Comparison of ENCODE assay signal across 7 mouse cellular contexts in genomic region chr7:64286566-64286965, GRCm38 (mm10). TPM values are rescaled to one million over a fixed set of nuclear protein-coding genes. Genes with fewer than 3 reads are reported as not detected.
DNase-seq lines count a peak whose midpoint lies in the region; ATAC-seq and TF ChIP-seq lines count a peak whose summit lies in the region.

No protein-coding gene starts in this region.

- H3K79me2 ChIP-seq in C2C12 (ENCODE audit: control insufficient read depth, insufficient read depth), result peaks cover 48% of the 10 kb centered on the region

- peak overlapping the region; percentile 76; the same call in 1 of the 2 replicates for H3K9ac ChIP-seq in hindbrain, embryonic 15.5 days
- H3K9ac ChIP-seq in liver, embryonic 15.5 days, result no peak overlapping the region

- peaks cover 15% of the 10 kb centered on the region for H3K4me1 ChIP-seq in hindbrain, embryonic 15.5 days (replicated peaks)
- peaks cover 15% of the 10 kb centered on the region for H3K4me1 ChIP-seq in liver, embryonic 15.5 days (replicated peaks)

- intact Hi-C loops in gastrocnemius, postnatal 14 days (cut with DNase I; ENCODE audit: low total_unique reads), result no loop called here

- peak overlapping the region; percentile 69 for H3K4me2 ChIP-seq in hindbrain, embryonic 15.5 days
- peak overlapping the region; percentile 88 for H3K4me2 ChIP-seq in liver, embryonic 15.5 days

- 0 out of 2 replicates have a peak overlapping the region, but pooled peaks have one; percentile 83 for H3K27ac ChIP-seq in hindbrain, embryonic 15.5 days (replicated peaks)
- H3K27ac ChIP-seq in liver, embryonic 15.5 days (replicated peaks), result no peak overlapping the region

- DNase-seq in 3T3-L1 (ENCODE audit: low read depth, low spot score), result peak; percentile 12
- no peak for DNase-seq in frontal cortex, postnatal 10 days (ENCODE audit: low spot score in 2 of 2)
- no peak for DNase-seq in gastrocnemius, postnatal 14 days
- no peak for DNase-seq in cerebellum, adult 8-10 months

- H3K79me3 ChIP-seq in C2C12 (ENCODE audit: low read depth), result peaks cover 22% of the 10 kb centered on the region

- H3K9me3 ChIP-seq in hindbrain, embryonic 15.5 days, result no peaks in the 10 kb centered on the region
- no peaks in the 10 kb centered on the region for H3K9me3 ChIP-seq in liver, embryonic 15.5 days (replicated peaks)

- peak overlapping the region; percentile 26 for H3K4me3 ChIP-seq in C2C12 (ENCODE audit: insufficient read depth, poor library complexity, severe bottlenecking)
- H3K4me3 ChIP-seq in hindbrain, embryonic 15.5 days, result peak overlapping the region; percentile 88
- H3K4me3 ChIP-seq in liver, embryonic 15.5 days (replicated peaks), result no peak overlapping the region

- H3K27me3 ChIP-seq in C2C12 (ENCODE audit: control insufficient read depth, insufficient read depth, insufficient read length), result no peaks in the 10 kb centered on the region
- H3K27me3 ChIP-seq in hindbrain, embryonic 15.5 days, result no peaks in the 10 kb centered on the region
- peaks cover 7% of the 10 kb centered on the region for H3K27me3 ChIP-seq in liver, embryonic 15.5 days

- no peak for ATAC-seq in hindbrain, embryonic 15.5 days (ENCODE audit: low FRiP score, low read depth)
- no peak for ATAC-seq in liver, embryonic 15.5 days (ENCODE audit: insufficient read depth)

- H3K36me3 ChIP-seq in C2C12 (ENCODE audit: control insufficient read depth, insufficient read depth), result peaks cover 7% of the 10 kb centered on the region
- H3K36me3 ChIP-seq in hindbrain, embryonic 15.5 days, result no peaks in the 10 kb centered on the region
- no peaks in the 10 kb centered on the region for H3K36me3 ChIP-seq in liver, embryonic 15.5 days (replicated peaks)

- no peak overlapping the region for H3ac ChIP-seq in C2C12 (ENCODE audit: control insufficient read depth, insufficient read length, low read depth)

- TF ChIP-seq CTCF in C2C12 (IDR thresholded peaks at IDR 0.05; ENCODE audit: control insufficient read depth, insufficient read depth, insufficient read length), result no peak

TF ChIP-seq in C2C12, 6 proteins besides CTCF, POLR2A, EP300 and RAD21:
- TF ChIP-seq MYOG (IDR thresholded peaks at IDR 0.05; ENCODE audit: control insufficient read depth, extremely low read depth, insufficient read length), result no peak
- TF ChIP-seq USF1 (IDR thresholded peaks at IDR 0.05; ENCODE audit: low read depth), result no peak
- TF ChIP-seq MYOD1 (IDR thresholded peaks at IDR 0.05; ENCODE audit: control insufficient read depth, insufficient read length, low read depth), result no peak
- no peak for TF ChIP-seq CEBPB (IDR thresholded peaks at IDR 0.05; ENCODE audit: low read depth)
- TF ChIP-seq FOSL1 (IDR thresholded peaks at IDR 0.05; ENCODE audit: insufficient read depth, low read length, poor library complexity, severe bottlenecking), result no peak
- TF ChIP-seq MAX (IDR thresholded peaks at IDR 0.05), result no peak

RNA-seq across cellular contexts. Expression of gene Mtmr10, which starts 0.9 kb away (rescaled TPM):
- polyA plus RNA-seq in C2C12 (2012; fragmentation: generic; extraction: Trizol), result 9.4 TPM
- 10.9 and 11.0 TPM in 2 replicates for polyA plus RNA-seq in hindbrain, embryonic 15.5 days (2015; fragmentation: Nextera tagmentation; extraction: Ambion mirVana)
- 3.0 and 3.7 TPM in 2 replicates for polyA plus RNA-seq in liver, embryonic 15.5 days (2015; fragmentation: Nextera tagmentation; extraction: Ambion mirVana)
- total RNA-seq in gastrocnemius, postnatal 14 days (2021), result 10 to 100 TPM; 11.0 to 12.5 TPM
